ENCODE assay signal across 8 mouse cellular contexts in the genomic region with DNA sequence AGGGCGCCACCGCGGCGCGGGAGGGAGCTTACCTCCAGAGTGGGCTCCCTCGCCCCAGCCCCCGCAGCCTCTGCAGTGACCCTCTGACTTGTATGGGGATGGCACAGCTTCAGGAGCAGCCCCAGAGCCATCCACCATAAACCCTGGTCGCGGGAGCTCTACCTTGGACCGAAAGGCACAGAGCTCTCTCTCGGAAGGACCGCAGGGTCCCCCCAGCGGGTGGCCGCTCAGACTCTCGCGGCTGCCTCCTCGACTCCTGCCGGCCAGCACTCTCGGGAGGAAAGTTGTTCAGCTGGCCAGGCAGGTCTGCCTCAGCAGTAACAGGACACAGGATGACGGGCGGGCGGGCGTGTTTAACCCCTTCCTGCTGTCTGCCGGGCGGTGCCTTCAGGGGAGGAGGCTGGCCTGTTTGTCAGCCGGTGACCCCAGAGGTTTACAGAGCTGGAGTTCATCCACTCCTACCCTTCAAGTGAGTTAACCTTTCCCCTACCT. TPM values are rescaled to one million over a fixed set of nuclear protein-coding genes. Genes with fewer than 3 reads are reported as not detected.
DNase-seq lines count a peak whose midpoint lies in the region; ATAC-seq and TF ChIP-seq lines count a peak whose summit lies in the region.

A gene (minus strand): TSS at position 314 of the 492 bp plus-strand sequence.

- under 1% methylated on average over 26 of the region's 26 CpGs for WGBS in forebrain, embryonic 10.5 days
- under 1% methylated on average over 25 of the region's 26 CpGs for whole genome bisulfite sequencing in hindbrain, embryonic 14.5 days
- WGBS in midbrain, postnatal 0 days: 1% methylated on average over 24 of the region's 26 CpGs

- H3K4me3 ChIP-seq in forebrain, embryonic 10.5 days: peak within 1 kb of the TSS; percentile 49
- H3K4me3 ChIP-seq in hindbrain, embryonic 14.5 days (replicated peaks; ENCODE audit: low read length): peak within 1 kb of the TSS; percentile 18
- peak within 1 kb of the TSS; percentile 27 for H3K4me3 ChIP-seq in midbrain, postnatal 0 days (ENCODE audit: low read depth, low read length)

- H3K4me2 ChIP-seq in hindbrain, embryonic 14.5 days (replicated peaks): peak within 1 kb of the TSS; percentile 55
- H3K4me2 ChIP-seq in midbrain, postnatal 0 days (ENCODE audit: low read depth, low read length, poor library complexity, severe bottlenecking): peak within 1 kb of the TSS; percentile 54

- H3K9me3 ChIP-seq in forebrain, embryonic 10.5 days: no peaks in the 10 kb centered on the region
- H3K9me3 ChIP-seq in hindbrain, embryonic 14.5 days (ENCODE audit: control insufficient read depth, low read length): no peaks in the 10 kb centered on the region
- H3K9me3 ChIP-seq in midbrain, postnatal 0 days (ENCODE audit: low read length): no peaks in the 10 kb centered on the region

- H3K27me3 ChIP-seq in forebrain, embryonic 10.5 days (ENCODE audit: poor library complexity, severe bottlenecking): peaks cover 68% of the 10 kb centered on the region
- peaks cover 26% of the 10 kb centered on the region for H3K27me3 ChIP-seq in hindbrain, embryonic 14.5 days (ENCODE audit: control insufficient read depth, insufficient read depth, low read length)
- H3K27me3 ChIP-seq in midbrain, postnatal 0 days (ENCODE audit: insufficient read depth, low read length): peaks cover 4% of the 10 kb centered on the region; the same call in 1 of the 2 replicates

- DNase-seq in cerebellum, postnatal 4 days (ENCODE audit: low spot score in 2 of 2): no peak
- DNase-seq in forebrain, embryonic 10.5 days (ENCODE audit: extremely low spot score, low spot score): peak; percentile 45
- no peak for DNase-seq in hindbrain, embryonic 14.5 days (ENCODE audit: low spot score)
- DNase-seq in liver: peak; percentile 27
- peak; percentile 9 for DNase-seq in midbrain, postnatal 0 days (ENCODE audit: low spot score)
- no peak for DNase-seq in gastrocnemius, postnatal 36 days

- no peak for TF ChIP-seq CTCF in midbrain, postnatal 0 days (IDR thresholded peaks at IDR 0.05)

- H3K27ac ChIP-seq in forebrain, embryonic 10.5 days: peak within 1 kb of the TSS; percentile 64
- H3K27ac ChIP-seq in hindbrain, embryonic 14.5 days: no peak within 1 kb of the TSS
- H3K27ac ChIP-seq in midbrain, postnatal 0 days (ENCODE audit: low read depth, low read length): no peak within 1 kb of the TSS

- H3K4me1 ChIP-seq in forebrain, embryonic 10.5 days: peaks cover 46% of the 10 kb centered on the region
- peaks cover 21% of the 10 kb centered on the region for H3K4me1 ChIP-seq in hindbrain, embryonic 14.5 days (replicated peaks; ENCODE audit: control insufficient read depth, insufficient read depth, low read length)
- peaks cover 14% of the 10 kb centered on the region for H3K4me1 ChIP-seq in midbrain, postnatal 0 days (ENCODE audit: insufficient read depth, low read length)

- H3K36me3 ChIP-seq in forebrain, embryonic 10.5 days (replicated peaks): no peaks in the 10 kb centered on the region
- no peaks in the 10 kb centered on the region for H3K36me3 ChIP-seq in hindbrain, embryonic 14.5 days (replicated peaks; ENCODE audit: control insufficient read depth, insufficient read depth)
- no peaks in the 10 kb centered on the region for H3K36me3 ChIP-seq in midbrain, postnatal 0 days (ENCODE audit: insufficient read depth, low read length)

- H3K9ac ChIP-seq in hindbrain, embryonic 14.5 days: peak within 1 kb of the TSS; percentile 46
- H3K9ac ChIP-seq in midbrain, postnatal 0 days (replicated peaks; ENCODE audit: low read length, poor library complexity, severe bottlenecking): peak within 1 kb of the TSS; percentile 52

- intact Hi-C loops in gastrocnemius, postnatal 36 days (cut with DNase I): no loop called here

- ATAC-seq in cerebellum, adult (ENCODE audit: insufficient number of reproducible peaks, low FRiP score, low TSS enrichment): 0 out of 2 replicates have a peak, but pooled peaks have one; percentile 29
- ATAC-seq in hindbrain, embryonic 14.5 days (ENCODE audit: low FRiP score): no peak
- peak; percentile 41; the same call in 1 of the 2 replicates for ATAC-seq in midbrain, postnatal 0 days (ENCODE audit: low FRiP score)
- ATAC-seq in monocyte, adult 5-6 weeks (replicated peaks; ENCODE audit: insufficient number of reproducible peaks, low FRiP score, low TSS enrichment, poor library complexity, severe bottlenecking): no peak

RNA-seq across cellular contexts. Expression of the gene that starts here (rescaled TPM):
- 1.6 and 2.0 TPM in 2 replicates for polyA plus RNA-seq in forebrain, embryonic 10.5 days (2016; fragmentation: Nextera tagmentation; extraction: Ambion mirVana)
- 1.6 and 2.0 TPM in 2 replicates for polyA plus RNA-seq in hindbrain, embryonic 14.5 days (2014; fragmentation: Nextera tagmentation; extraction: Ambion mirVana)
- 1.1 and 5.0 TPM in 2 replicates for total RNA-seq in midbrain, postnatal 0 days (2014; rRNA removed)
- 0.92 and 1.4 TPM in 2 replicates for polyA plus RNA-seq in midbrain, postnatal 0 days (2015; fragmentation: Nextera tagmentation; extraction: Ambion mirVana)
- total RNA-seq in monocyte, adult 5-6 weeks (2017): not detected in 3 replicates
- total RNA-seq in gastrocnemius, postnatal 36 days (2021): under 1 TPM; 0.12 to 0.31 TPM

Comparison
In these comparisons a context has a peak if more than half of its experiments do, and no peak if none do; other contexts are left out.
1. ATAC-seq: peak in cerebellum, adult (single experiment) and midbrain, postnatal 0 days (single experiment); none in hindbrain, embryonic 14.5 days (single experiment) and monocyte, adult 5-6 weeks (single experiment).
2. DNase-seq: peak in forebrain, embryonic 10.5 days (single experiment), liver (single experiment) and midbrain, postnatal 0 days (single experiment); none in cerebellum, postnatal 4 days (0 of 2), hindbrain, embryonic 14.5 days (single experiment) and gastrocnemius, postnatal 36 days (0 of 2).
3. Peak in every context shown above with its lines, with median percentiles within 50 percentile points of each other: H3K4me3 ChIP-seq.